Mouse (Mus musculus) limb, embryonic 14.5 days (tissue): ENCODE results near the gene Samd4. TPM values are rescaled to one million over a fixed set of nuclear protein-coding genes. Genes with fewer than 3 reads are reported as not detected.

ENCODE experiments used
- ATAC-seq: fragments of 200-750 bp; cut with Nextera tagmentation; 2 replicates; pipeline ENCODE4 v1.8.0; 2017; ENCODE audit warnings: low read depth, moderate number of reproducible peaks, moderate TSS enrichment; ENCODE audit not compliant: low FRiP score
- DNase-seq: peaks from one replicate; pipeline ENCODE4 v3.0.0-alpha.2; 2015; ENCODE audit warnings: low spot score
- H3K27ac ChIP-seq: fragments of 300-500 bp; sonication (generic); replicated peaks from 2 replicates; pipeline ENCODE4 v1.5.1; 2014; ENCODE audit warnings: low read depth, mild to moderate bottlenecking, low read length, moderate library complexity, mixed read lengths
- H3K27me3 ChIP-seq: fragments of 300-500 bp; sonication (generic); 2 replicates; pipeline ENCODE4 v1.6.1; 2014; ENCODE audit warnings: low read length, mixed read lengths; ENCODE audit not compliant: control insufficient read depth, insufficient read depth
- H3K36me3 ChIP-seq: fragments of 300-500 bp; sonication (generic); 2 replicates; pipeline ENCODE4 v1.6.1; 2014; ENCODE audit warnings: mild to moderate bottlenecking, low read length, moderate library complexity, mixed read lengths; ENCODE audit not compliant: control insufficient read depth, insufficient read depth
- H3K4me1 ChIP-seq: fragments of 300-500 bp; sonication (generic); 2 replicates; pipeline ENCODE4 v1.6.1; 2014; ENCODE audit warnings: antibody characterized with exemption, low read length, mixed read lengths; ENCODE audit not compliant: control insufficient read depth, insufficient read depth
- H3K4me2 ChIP-seq: fragments of 300-500 bp; sonication (generic); replicated peaks from 2 replicates; pipeline ENCODE4 v1.6.1; 2014; ENCODE audit warnings: low read depth, mild to moderate bottlenecking, low read length, moderate library complexity; ENCODE audit not compliant: severe bottlenecking
- H3K4me3 ChIP-seq: fragments of 300-500 bp; sonication (generic); replicated peaks from 2 replicates; pipeline ENCODE4 v1.5.1; 2014; ENCODE audit warnings: low read length
- H3K9ac ChIP-seq: fragments of 300-500 bp; sonication (generic); 2 replicates; pipeline ENCODE4 v1.6.1; 2014; ENCODE audit warnings: mild to moderate bottlenecking, low read depth, low read length, moderate library complexity; ENCODE audit not compliant: severe bottlenecking
- H3K9me3 ChIP-seq: fragments of 300-500 bp; sonication (generic); 2 replicates; pipeline ENCODE4 v1.6.1; 2016; ENCODE audit warnings: low read length; ENCODE audit not compliant: control insufficient read depth
- POLR2A ChIP-seq: fragments of 200-500 bp; IDR thresholded peaks from 2 replicates; pipeline ENCODE4 v1.8.0; 2012; ENCODE audit warnings: inconsistent platforms, mild to moderate bottlenecking, moderate library complexity, borderline replicate concordance; ENCODE audit not compliant: insufficient read depth, insufficient read length; ENCODE audit errors: extremely low read depth
- WGBS: fragments of 180-500 bp; shearing (Covaris S2); extraction: QIAGEN DNeasy Blood & Tissue Kit; methylation state at CpG from one replicate; pipeline ENCODE4 v1.1.7; 2014; 5-methylcytosine and 5-hydroxymethylcytosine counted together
- polyA plus RNA-seq, 2 experiments: library from polyadenylated mRNA; depleted of rRNA in 1 of 2; stranded (reverse) in 1 of 2; unstranded in 1 of 2; fragments of >200 nt; fragmentation: Nextera tagmentation in 1 of 2; extraction: Ambion mirVana in 1 of 2; gene quantifications; 2 replicates each; pipeline versions ENCODE4 v1.2.1 to v1.2.3; 2012 to 2014

Samd4 gene
- polyA plus RNA-seq, 2 experiments, result 9.6 to 23.9 TPM

DNA sequence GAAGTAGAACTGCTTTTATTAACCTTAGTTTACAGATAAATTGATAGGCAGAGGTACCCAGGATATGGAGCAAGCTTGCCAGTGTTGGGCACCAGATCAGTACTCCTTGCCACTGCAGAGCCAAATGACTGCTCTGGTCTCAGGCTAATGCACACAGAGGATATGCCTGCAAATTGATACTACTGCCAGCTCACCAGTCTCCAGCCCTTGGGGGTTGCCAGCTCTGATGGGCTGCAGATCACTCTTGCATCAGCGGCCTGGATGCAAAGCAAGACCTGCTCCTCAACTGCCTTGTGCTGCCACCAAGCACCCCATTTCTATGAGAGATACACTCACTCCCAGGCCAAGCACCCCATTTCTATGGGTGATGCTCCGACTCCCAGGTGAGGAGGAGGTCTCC lies 202.0 kb downstream of the Samd4 start:
- H3K36me3 ChIP-seq, result peaks cover 35% of the 10 kb centered on the region
- 83% methylated on average over 2 of the region's 2 CpGs for WGBS

DNA sequence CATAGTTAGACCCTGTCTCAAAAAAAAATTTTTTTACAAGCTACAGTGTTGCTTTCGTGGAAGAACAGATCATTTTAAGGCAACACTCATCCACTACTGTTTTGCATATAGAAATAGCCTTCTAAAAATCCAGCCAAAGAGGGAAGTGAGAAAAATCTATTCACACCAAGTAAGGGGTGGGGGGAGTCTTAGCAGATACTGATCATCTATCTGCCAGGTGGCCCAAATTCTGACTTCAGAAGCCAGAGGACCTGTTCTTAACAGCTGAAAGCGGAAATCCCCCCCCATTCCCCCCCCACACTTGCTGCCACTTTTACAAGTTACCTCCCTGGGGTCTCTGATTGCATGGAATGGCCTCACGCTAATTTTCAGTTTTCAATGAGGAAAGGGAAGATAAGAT lies 203.5 kb downstream of the Samd4 start:
- TF ChIP-seq POLR2A, result no peak
- peaks cover 39% of the 10 kb centered on the region for H3K36me3 ChIP-seq
- no peak overlapping the region for H3K27ac ChIP-seq
- no peaks in the 10 kb centered on the region for H3K27me3 ChIP-seq
- H3K4me2 ChIP-seq, result no peak overlapping the region
- no peak overlapping the region for H3K4me3 ChIP-seq
- ATAC-seq (no peak), DNase-seq (no peak)
- 66% methylated on average over 3 of the region's 3 CpGs for WGBS
- H3K9me3 ChIP-seq, result no peaks in the 10 kb centered on the region
- H3K9ac ChIP-seq, result no peak overlapping the region
- peaks cover 5% of the 10 kb centered on the region; the same call in 1 of the 2 replicates for H3K4me1 ChIP-seq

More for the DNA sequence above, 202.0 kb downstream of the Samd4 start:
- Histone ChIP-seq H3K4me2 (no peak overlapping the region), H3K4me1 (peaks cover 5% of the 10 kb centered on the region; the same call in 1 of the 2 replicates), H3K27ac (no peak overlapping the region), H3K4me3 (no peak overlapping the region), H3K9ac (no peak overlapping the region), H3K27me3 (no peaks in the 10 kb centered on the region), H3K9me3 (no peaks in the 10 kb centered on the region)
- no peak for ATAC-seq
- DNase-seq, result no peak
- TF ChIP-seq POLR2A, result no peak

DNA sequence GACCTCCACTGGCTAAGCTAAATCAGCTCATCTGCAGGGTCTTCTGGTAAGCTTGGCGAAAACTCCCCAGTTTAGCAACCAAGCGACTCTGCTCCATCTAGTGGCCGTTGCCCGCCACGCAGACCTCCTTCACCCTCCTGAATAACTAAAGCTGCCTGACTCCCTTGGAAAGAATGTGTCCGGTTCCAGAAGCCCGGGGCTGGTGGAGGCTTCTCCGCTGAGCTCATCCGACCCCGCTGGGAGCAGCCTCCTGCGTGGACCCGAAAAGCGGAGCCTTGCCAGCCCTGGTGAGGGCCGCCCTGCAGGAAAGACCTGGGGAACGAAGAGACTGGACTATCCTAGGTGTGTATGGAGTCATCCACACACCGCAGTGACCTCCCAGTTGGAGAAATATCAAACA lies 204.1 kb downstream of the Samd4 start:
- peak; percentile 95 for DNase-seq
- 6% methylated on average over 16 of the region's 16 CpGs for WGBS
- Histone ChIP-seq H3K4me3 (peak overlapping the region; percentile 23), H3K4me2 (peak overlapping the region; percentile 54), H3K9me3 (no peaks in the 10 kb centered on the region), H3K27ac (no peak overlapping the region), H3K27me3 (no peaks in the 10 kb centered on the region), H3K4me1 (peaks cover 5% of the 10 kb centered on the region; the same call in 1 of the 2 replicates), H3K36me3 (peaks cover 42% of the 10 kb centered on the region), H3K9ac (peak overlapping the region; percentile 45)
- no peak for TF ChIP-seq POLR2A
- ATAC-seq, result peak; percentile 79

DNA sequence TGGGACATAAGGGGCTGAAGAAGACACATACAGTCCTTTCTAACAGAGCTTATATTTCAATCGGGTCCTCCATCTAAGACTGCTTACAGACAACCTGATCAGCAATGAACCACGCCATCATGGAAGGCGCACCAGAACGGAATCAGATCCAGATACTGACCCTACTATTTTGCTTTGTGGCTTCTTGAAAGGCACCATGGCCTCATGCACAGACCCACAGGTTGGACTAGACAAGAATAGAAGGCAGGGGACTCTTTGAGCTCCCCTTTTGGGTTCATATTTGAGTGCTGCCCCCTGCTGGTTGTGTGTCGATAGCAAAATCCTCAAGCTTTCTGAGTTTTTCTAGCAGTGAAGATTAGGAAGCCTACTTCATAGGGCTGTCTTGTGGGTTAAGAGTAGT lies 204.5 kb downstream of the Samd4 start:
- Histone ChIP-seq H3K9ac (peak overlapping the region; percentile 45; the same call in 1 of the 2 replicates), H3K9me3 (no peaks in the 10 kb centered on the region), H3K27me3 (no peaks in the 10 kb centered on the region), H3K4me3 (peak overlapping the region; percentile 23), H3K36me3 (peaks cover 42% of the 10 kb centered on the region), H3K27ac (no peak overlapping the region), H3K4me2 (peak overlapping the region; percentile 54), H3K4me1 (peaks cover 5% of the 10 kb centered on the region; the same call in 1 of the 2 replicates)
- WGBS, result 32% methylated on average over 5 of the region's 5 CpGs
- DNase-seq (peak; percentile 82), ATAC-seq (peak; percentile 41; the same call in 1 of the 2 replicates)
- no peak for TF ChIP-seq POLR2A

DNA sequence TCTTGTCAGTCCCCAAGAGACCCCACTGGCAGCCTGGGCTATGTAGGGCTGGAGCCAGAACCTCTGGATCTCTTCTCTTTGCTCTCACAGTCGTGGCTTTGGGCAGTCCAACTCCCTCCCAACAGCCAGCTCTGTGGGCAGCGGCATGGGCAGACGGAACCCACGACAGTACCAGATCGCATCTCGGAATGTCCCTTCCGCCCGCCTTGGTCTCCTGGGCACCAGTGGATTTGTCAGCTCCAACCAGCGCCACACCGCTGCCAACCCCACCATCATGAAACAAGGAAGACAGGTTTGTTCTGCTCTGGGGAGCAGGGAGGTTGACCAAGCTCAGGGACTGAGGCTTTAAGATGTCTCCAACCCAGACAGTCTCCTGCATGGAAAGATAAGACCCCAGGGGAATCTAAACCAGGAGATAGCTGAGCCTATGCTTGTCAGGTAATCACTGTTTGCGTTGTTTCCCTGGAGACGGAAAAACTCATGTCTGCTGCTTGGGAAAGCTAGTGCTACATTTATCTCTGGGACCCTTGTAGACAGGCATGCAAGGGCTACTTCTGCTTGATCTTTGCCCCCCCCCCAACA lies 205.1 kb downstream of the Samd4 start:
- no peak for DNase-seq
- TF ChIP-seq POLR2A, result no peak
- 84% methylated on average over 12 of the region's 12 CpGs for WGBS

More for the DNA sequence above, 205.1 kb downstream of the Samd4 start:
- no peaks in the 10 kb centered on the region for H3K9me3 ChIP-seq
- H3K36me3 ChIP-seq, result peaks cover 42% of the 10 kb centered on the region
- ATAC-seq, result no peak
- H3K9ac ChIP-seq, result no peak overlapping the region
- H3K4me1 ChIP-seq, result peaks cover 5% of the 10 kb centered on the region; the same call in 1 of the 2 replicates
- no peaks in the 10 kb centered on the region for H3K27me3 ChIP-seq
- H3K27ac ChIP-seq, result no peak overlapping the region
- H3K4me3 ChIP-seq, result no peak overlapping the region
- H3K4me2 ChIP-seq, result no peak overlapping the region
